Mouse (Mus musculus) gastrocnemius, adult 2 months (tissue): ENCODE measurements around the gene Ttc39d. TPM values are rescaled to one million over a fixed set of nuclear protein-coding genes. Genes with fewer than 3 reads are reported as not detected.

Experiments used
- DNase-seq: peaks from one replicate; pipeline ENCODE4 v3.0.0; 2022
- H3K27ac ChIP-seq: fragments of 200-600 bp; 2 replicates; pipeline ENCODE4 v1.8.1; 2022; ENCODE audit warnings: mild to moderate bottlenecking
- H3K4me3 ChIP-seq: fragments of 200-600 bp; 2 replicates; pipeline ENCODE4 v1.8.1; 2022; ENCODE audit warnings: mild to moderate bottlenecking, moderate library complexity
- CTCF ChIP-seq: fragments of 200-600 bp; IDR thresholded peaks from 2 replicates; pipeline ENCODE4 v1.8.1; 2022; ENCODE audit warnings: antibody characterized with exemption, mild to moderate bottlenecking, moderate library complexity
- intact Hi-C: fragments of 180-260 bp; cut with DNase I; formaldehyde crosslinking; loops from one replicate; pipeline ENCODE4 v1.15.1; 2025
- long read RNA-seq, 2 experiments: library from polyadenylated mRNA; stranded (forward); transcript quantifications; one replicate each; pipeline ENCODE4 v2.0.0; 2021
- total RNA-seq, 2 experiments: library from RNA; stranded (reverse); gene quantifications; 2 replicates each; pipeline ENCODE4 v1.2.3; 2021

Gene Ttc39d
- total RNA-seq = not detected
- long read RNA-seq, experiment 1 = 0 reads
- long read RNA-seq, experiment 2 = 0 reads

- intact Hi-C loops = loop anchor here (5.0 kb wide), 1 partner anchor 275 kb away; the partner anchor contains the start of gene Sos1
- TF ChIP-seq CTCF = no peak
- peak within 1 kb of the TSS; percentile 90 for H3K4me3 ChIP-seq
- peak; percentile 98 for DNase-seq
- peak within 1 kb of the TSS; percentile 96 for H3K27ac ChIP-seq
These were observed at the start of gene Ttc39d, which contains the start of gene Srsf7 for GRCm38 (mm10) chr17:80206671-80207581. Ttc39d (plus strand) TSS chr17:80207460. Srsf7 (minus strand) TSS chr17:80207307.

- TF ChIP-seq CTCF = no peak
These were observed 49.8 kb upstream of the Ttc39d start for GRCm38 (mm10) chr17:80157489-80157888.

GRCm38 (mm10) chr17:80160454-80160853, 46.8 kb upstream of the Ttc39d start:
- DNase-seq = peak; percentile 85
- intact Hi-C loops = no loop called here
- Histone ChIP-seq H3K4me3 (no peak overlapping the region), H3K27ac (peak overlapping the region; percentile 43)
- TF ChIP-seq CTCF = peak; percentile 17; the same call in 1 of the 2 replicates

More at GRCm38 (mm10) chr17:80157489-80157888, 49.8 kb upstream of the Ttc39d start:
- H3K4me3 ChIP-seq = no peak overlapping the region
- no peak for DNase-seq
- intact Hi-C loops = no loop called here
- no peak overlapping the region for H3K27ac ChIP-seq

GRCm38 (mm10) chr17:80163991-80164390, 43.3 kb upstream of the Ttc39d start:
- Histone ChIP-seq H3K27ac (no peak overlapping the region), H3K4me3 (no peak overlapping the region)
- intact Hi-C loops = no loop called here
- no peak for TF ChIP-seq CTCF
- DNase-seq = no peak

GRCm38 (mm10) chr17:80165741-80166140, 41.5 kb upstream of the Ttc39d start:
- Histone ChIP-seq H3K4me3 (peak overlapping the region; percentile 44; the same call in 1 of the 2 replicates), H3K27ac (peak overlapping the region; percentile 68)
- no peak for TF ChIP-seq CTCF
- peak; percentile 68 for DNase-seq
- intact Hi-C loops = loop anchor here (5.0 kb wide), 1 partner anchor 103 kb away; the partner anchor contains the start of gene Hnrnpll

DNA sequence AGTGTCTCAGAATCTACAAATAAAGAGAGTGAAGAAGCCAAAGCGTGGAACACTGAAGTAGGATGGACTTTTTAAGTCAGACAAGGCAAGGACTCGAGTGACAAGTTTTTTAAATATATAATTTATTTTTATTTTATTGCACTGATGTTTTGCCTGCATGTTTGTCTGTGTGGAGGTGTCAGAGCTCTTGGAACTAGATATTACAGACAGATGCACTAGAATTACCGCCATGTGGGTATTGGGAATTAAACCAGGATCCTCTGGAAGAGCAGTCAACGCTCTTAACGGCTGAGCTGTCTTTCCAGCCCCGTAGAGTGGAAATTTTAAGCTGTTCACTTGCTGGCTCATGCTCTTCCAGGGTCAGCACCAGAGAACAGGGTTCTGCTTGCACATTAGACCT, 40.9 kb upstream of the Ttc39d start:
- Histone ChIP-seq H3K27ac (peak overlapping the region; percentile 68), H3K4me3 (no peak overlapping the region)
- no peak for TF ChIP-seq CTCF
- intact Hi-C loops = loop anchor here (5.0 kb wide), 1 partner anchor 104 kb away; the partner anchor contains the start of gene Hnrnpll
- DNase-seq = no peak

DNA sequence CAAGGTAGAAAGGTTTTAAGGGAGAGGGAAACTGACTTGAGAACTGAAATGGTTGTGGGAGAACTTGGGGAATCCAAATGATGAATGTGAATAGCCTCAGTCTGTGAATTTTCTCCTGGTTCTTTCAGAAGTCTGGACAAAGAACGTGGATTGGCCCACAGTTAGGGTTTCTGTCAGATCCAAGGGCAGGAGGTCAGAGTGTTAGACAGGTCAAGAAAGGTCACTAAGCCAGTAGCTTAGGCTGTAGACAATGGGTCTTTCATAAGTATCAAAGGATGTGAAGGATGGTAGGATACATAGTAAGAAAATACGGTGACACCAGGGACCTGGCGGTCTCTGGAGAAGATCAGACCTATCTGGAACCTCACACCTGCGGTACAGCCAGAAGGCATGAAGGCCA, 39.8 kb upstream of the Ttc39d start:
- Histone ChIP-seq H3K4me3 (no peak overlapping the region), H3K27ac (peak overlapping the region; percentile 44; the same call in 1 of the 2 replicates)
- TF ChIP-seq CTCF = no peak
- intact Hi-C loops = loop anchor here (5.0 kb wide), 1 partner anchor 105 kb away; the partner anchor contains the start of gene Hnrnpll
- no peak for DNase-seq

GRCm38 (mm10) chr17:80167851-80168251, 39.4 kb upstream of the Ttc39d start:
- TF ChIP-seq CTCF = no peak

GRCm38 (mm10) chr17:80168425-80169182, 38.7 kb upstream of the Ttc39d start:
- intact Hi-C loops = loop anchor here (5.0 kb wide), 1 partner anchor 106 kb away; the partner anchor contains the start of gene Hnrnpll
- peak overlapping the region; percentile 51 for H3K4me3 ChIP-seq
- peak; percentile 52 for DNase-seq
- no peak for TF ChIP-seq CTCF
- H3K27ac ChIP-seq = peak overlapping the region; percentile 44

More at GRCm38 (mm10) chr17:80167851-80168251, 39.4 kb upstream of the Ttc39d start:
- peak; percentile 31 for DNase-seq
- H3K4me3 ChIP-seq = peak overlapping the region; percentile 51
- intact Hi-C loops = loop anchor here (5.0 kb wide), 1 partner anchor 106 kb away; the partner anchor contains the start of gene Hnrnpll
- peak overlapping the region; percentile 44; the same call in 1 of the 2 replicates for H3K27ac ChIP-seq

- intact Hi-C loops = loop anchor here (5.0 kb wide), 1 partner anchor 107 kb away; the partner anchor contains the start of gene Hnrnpll
- no peak for DNase-seq
- TF ChIP-seq CTCF = no peak
- no peak overlapping the region for H3K4me3 ChIP-seq
- H3K27ac ChIP-seq = no peak overlapping the region
These were observed 37.5 kb upstream of the Ttc39d start for GRCm38 (mm10) chr17:80169792-80170191.

DNA sequence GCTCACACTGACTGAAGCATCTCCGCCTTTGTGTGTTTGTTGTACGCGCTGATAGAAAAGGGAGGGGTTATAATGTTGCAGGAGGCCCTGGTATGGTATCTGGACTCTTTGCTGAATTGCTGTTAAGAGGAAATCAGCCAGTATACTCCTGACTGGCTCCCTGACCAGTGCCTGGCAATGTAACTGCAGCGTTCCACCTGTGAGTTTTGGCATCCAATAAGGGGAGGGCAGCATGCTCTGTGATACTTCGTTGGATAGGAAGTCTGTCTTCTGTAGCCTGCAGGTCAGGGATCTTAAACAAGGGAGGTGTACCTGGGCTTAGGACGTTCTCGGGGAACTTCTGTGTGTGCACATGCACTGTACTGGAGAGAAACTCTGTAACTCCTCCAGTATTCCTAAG, 36.3 kb upstream of the Ttc39d start:
- intact Hi-C loops = no loop called here
- Histone ChIP-seq H3K27ac (no peak overlapping the region), H3K4me3 (no peak overlapping the region)
- no peak for DNase-seq
- TF ChIP-seq CTCF = no peak

- Histone ChIP-seq H3K4me3 (no peak overlapping the region), H3K27ac (no peak overlapping the region)
- no peak for DNase-seq
- no peak for TF ChIP-seq CTCF
- intact Hi-C loops = no loop called here
These were observed 35.3 kb upstream of the Ttc39d start for GRCm38 (mm10) chr17:80171948-80172347.
